Mouse (Mus musculus) thymus, postnatal 0 days (tissue): ENCODE measurements around the gene Car5a. TPM values are rescaled to one million over a fixed set of nuclear protein-coding genes. Genes with fewer than 3 reads are reported as not detected.
A peak's percentile ranks its signal among the peaks of the same experiment; 100 is the strongest.

ENCODE experiments used
- DNase-seq: peaks from one replicate; pipeline ENCODE4 v3.0.0-alpha.2; 2015; ENCODE audit warnings: low spot score
- polyA plus RNA-seq: library from polyadenylated mRNA; unstranded; fragments of >200 nt; fragmentation: Nextera tagmentation; extraction: Ambion mirVana; gene quantifications from 2 replicates; pipeline ENCODE4 v1.2.1, GENCODE M21; 2015

Gene Car5a
- polyA plus RNA-seq, 1 experiment from 2014 or later = 0.22 TPM

- no peak for DNase-seq
Observed at GRCm38 (mm10) chr8:121935341-121936294, 9.1 kb downstream of the Car5a start.

- DNase-seq = no peak
Observed at GRCm38 (mm10) chr8:121934923-121935322, 9.8 kb downstream of the Car5a start.

GRCm38 (mm10) chr8:121934506-121934905, 10.2 kb downstream of the Car5a start:
- no peak for DNase-seq

DNA sequence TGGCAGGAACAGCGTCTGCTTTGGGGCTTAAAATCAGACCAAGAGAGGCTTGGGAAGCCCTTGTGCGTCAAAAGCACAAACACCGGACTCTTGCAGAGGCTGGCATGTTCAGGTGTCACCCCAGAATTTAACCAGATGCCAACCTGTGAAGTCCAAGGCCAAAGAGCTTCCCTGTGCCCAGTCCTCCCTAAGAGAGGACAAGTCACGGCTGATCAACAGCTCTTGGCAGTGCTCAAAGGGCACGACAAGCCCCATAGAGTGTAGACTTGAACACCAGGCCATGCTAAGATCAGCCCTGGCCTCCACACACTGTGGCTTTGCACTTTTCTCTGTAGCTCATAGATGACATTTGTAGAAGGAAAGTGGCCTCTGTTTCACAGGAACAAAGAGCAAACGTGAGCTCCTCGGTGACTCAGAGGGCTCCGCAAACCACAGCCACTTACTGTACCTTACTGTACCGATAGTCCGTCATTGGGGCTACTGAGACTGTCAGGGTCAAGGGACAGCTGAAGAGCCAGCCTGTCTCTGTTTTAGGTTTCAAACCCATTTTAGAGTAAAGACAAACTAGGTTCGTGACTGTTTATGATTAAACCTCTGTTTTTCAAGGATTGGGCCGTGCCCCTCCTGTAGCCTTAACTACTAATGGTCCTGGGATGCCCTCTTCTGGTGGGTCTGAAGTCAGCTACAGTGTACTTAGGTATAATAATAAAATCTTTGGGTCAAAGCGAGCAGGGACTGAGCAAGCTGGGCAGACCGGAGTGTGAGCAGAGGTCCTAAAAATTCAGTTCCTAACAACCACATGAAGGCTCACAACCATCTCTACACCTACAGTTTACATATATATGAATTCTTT, 11.8 kb downstream of the Car5a start:
- DNase-seq = no peak

- DNase-seq = no peak
Observed at GRCm38 (mm10) chr8:121932026-121932667, 12.6 kb downstream of the Car5a start.

DNA sequence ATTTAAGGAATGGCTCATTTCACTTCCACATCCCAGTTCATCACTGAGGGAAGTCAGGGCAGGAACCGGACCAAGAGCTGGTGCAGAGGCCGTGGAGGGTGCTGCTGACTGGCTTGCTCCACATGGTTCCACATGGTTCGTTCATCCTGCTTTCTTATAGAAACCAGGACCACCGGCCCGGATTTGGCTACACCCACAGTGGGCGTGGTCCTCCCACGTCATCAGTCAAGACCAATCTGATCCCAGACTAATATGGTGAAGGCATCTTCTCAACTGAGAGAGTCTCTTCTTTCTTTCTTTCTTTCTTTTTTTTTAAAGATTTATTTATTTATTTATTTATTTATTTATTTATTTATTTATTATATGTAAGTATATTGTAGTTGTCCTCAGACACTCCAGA, 13.1 kb downstream of the Car5a start:
- DNase-seq = no peak

- no peak for DNase-seq
Observed at GRCm38 (mm10) chr8:121930047-121930446, 14.7 kb downstream of the Car5a start.

DNA sequence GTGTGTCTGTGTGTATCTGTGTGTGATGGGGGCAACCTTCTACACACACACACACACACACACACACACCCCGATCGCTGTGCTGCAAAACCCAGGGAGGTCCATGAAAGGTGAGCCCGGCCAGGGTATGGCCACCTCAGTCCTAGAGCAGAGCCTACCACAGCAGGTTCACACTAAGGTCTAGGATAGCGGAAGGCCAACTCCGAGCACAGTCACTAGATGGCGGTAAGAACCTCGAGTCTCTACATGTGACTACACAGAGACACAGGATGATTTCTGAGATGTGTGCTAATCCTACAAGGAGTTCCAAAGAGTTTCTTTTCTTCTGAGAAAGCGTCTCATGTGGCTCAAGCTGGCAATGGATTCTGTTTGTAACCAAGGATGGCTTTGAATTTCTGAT, 17.4 kb downstream of the Car5a start:
- DNase-seq = peak; percentile 73

DNA sequence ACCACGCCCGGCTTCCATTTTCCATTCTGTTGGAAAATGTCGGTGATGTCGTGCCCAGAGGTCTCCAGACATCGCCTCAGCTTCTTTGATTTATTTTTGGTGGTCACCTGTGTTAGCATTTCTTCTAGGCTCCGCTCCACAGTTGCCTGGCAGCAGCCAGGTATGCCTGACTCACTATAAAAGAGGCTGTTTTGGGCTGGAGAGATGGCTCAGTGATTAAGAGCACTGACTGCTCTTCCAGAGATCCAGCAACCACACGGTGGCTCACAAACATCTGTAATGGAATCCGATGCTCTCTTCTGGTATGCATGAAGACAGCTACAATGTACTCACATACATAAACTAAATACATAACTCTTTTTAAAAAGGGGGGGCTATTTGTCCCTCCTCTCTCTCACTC, 18.4 kb downstream of the Car5a start:
- DNase-seq = no peak

- DNase-seq = peak; percentile 78
Observed at GRCm38 (mm10) chr8:121925624-121926023, 19.1 kb downstream of the Car5a start.

DNA sequence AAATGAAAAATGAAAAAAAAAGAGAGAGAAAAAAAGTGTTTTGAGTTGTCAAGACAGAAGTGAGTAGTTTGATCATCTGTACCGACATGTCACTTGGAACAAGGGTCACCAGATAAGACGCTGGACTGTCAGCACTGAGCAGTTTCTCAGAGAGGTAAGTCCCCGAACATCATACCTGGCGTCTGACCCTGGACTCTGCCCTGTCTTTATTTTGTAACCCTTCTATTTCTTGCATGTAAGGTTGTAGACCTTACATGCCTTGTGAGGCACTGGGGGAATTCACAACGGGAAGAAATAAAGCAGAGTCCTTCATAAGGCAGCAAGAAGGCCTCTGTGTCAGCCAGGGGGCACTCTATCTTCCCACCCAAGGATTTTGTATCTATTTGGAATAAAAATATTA, 20.0 kb downstream of the Car5a start:
- DNase-seq = no peak

DNA sequence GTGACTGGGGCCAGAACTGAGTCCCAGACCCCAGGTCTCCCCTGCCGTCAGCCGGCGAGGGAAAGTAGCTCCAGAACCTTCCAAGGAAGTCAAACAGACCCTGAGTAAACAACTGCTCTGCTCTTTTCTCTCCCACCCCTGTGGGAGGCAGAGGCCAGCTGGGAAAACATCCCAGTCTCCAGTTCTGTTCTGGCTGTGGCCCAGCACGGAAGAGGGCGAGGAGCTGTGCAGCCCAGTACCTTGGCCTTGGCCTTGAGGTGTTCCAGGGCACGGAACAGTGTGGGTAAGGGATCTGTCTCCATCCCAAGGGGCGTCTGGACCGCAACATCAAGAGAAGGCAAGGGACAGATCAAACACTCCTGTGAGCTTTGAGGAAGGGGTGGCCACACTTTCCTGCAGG, 22.6 kb downstream of the Car5a start:
- no peak for DNase-seq

DNA sequence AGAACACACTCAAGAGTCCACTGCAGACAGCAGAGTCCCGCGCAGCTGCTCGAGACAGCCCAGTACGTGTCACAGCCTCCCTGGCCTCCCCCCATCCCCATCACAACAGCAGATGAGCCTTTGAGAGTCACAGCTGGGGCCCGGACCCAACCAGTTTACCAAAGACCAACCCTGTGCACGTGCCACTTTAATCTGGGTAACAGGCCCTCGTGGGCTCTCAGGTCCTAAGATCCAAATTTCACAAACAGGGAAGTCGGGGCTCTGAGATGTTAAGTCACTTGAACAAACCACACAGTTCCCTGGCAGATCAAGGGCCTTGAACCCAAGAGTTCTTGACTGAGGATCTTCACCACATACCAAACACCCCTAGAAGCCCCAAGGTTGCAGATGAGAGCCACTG, 23.1 kb downstream of the Car5a start:
- DNase-seq = no peak

GRCm38 (mm10) chr8:121919731-121920130, 25.0 kb downstream of the Car5a start:
- no peak for DNase-seq

DNA sequence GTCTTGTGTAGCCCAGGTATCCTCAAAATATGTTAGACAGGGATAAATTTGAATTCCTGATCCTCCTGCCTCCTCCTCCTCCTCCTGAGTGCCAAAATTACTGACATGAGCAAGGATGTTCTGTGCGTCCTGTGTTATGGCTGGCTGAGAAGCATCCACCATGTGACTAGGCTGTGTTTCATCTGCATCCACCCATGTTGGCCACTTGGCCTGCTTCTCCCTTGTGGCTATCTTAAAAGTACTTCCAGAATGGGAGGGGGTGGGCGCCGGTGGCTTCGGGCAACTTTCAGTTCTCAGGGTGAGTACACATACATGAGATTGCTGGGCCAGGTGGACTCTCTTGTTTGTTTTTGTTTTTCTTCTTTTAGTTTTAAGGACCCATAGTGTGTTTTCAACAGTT, 25.5 kb downstream of the Car5a start:
- DNase-seq = no peak

DNA sequence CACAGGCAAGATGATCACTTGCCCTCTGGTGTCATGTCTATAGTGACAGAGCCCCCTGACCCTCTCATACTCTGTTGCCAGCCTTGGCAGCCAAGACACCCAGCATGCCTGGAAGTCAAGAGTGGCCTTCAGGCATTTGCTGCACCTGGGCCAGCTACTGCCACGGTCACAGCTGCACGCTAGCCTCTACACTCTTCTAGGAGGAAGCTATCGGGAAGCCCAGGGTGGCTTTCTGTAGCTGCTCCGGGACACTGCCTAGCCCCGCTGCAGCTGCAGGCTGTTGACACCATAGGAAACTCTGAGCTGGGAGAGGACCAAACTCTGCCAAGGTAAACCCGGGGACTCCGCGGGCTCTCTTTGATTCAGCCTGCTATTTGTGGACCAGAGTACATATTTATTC, 31.3 kb downstream of the Car5a start:
- no peak for DNase-seq

DNA sequence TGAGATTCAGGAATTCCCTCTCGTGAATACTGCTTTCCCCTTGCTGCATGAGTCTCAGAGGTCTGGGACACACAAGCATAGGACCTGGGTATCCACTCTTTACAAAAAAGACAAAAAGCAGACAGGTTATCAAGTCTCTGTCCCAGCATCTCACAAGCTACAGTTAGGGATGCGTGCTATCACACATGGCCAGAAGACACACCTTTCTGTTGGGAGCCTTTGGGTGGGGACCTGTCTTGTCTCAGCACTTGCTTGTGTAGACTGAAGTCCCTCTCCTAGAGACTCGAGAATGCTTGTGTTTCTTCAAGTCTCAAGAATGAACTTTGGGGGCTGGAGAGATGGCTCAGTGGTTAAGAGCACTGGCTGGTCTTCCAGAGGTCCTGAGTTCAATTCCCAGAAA, 31.9 kb downstream of the Car5a start:
- DNase-seq = no peak

DNA sequence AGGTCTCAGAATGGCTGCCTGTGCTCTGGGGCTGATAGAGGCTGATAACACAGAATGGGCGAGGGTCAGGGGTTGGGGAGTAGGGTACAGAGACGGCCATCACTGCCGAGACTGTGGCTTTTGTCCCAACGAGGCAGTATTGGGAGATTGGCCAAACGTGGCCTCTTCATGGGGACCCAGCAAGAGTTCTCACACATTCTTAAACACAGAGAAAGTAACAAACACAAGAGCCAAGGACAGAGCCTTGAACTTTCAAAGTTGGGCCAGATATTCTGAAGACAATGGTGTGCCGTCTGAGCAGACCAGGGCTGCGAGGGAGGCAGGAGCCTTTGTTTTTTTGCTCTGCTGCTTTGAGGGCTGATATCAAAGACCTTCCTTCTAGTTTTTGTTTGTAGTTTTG, 32.7 kb downstream of the Car5a start:
- DNase-seq = no peak

GRCm38 (mm10) chr8:121911400-121911799, 33.3 kb downstream of the Car5a start:
- no peak for DNase-seq

- peak; percentile 86 for DNase-seq
Observed at GRCm38 (mm10) chr8:121909663-121910062, 35.0 kb downstream of the Car5a start.

DNA sequence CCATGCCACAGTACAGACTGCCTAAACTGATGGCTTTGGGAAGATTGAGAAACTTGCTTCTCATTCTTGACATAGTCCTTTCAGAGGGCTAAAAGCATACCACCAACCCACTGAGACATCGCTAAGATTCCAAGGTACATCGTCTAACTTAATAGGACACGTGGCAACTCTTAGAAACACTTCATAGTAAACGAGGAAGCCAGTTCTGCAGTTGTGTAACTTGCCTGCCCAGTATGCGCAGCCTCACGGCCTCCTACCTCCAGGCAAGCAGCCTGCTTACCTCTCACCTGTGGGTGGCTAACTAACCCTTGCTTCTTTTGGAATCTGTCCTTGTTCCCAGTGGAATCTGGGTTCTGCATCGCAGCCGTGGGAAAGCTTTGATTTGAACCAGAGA, 35.6 kb downstream of the Car5a start:
- DNase-seq = no peak
